Mouse (Mus musculus): Measurements from ENCODE around the gene Lrrc46. TPM values are rescaled to one million over a fixed set of nuclear protein-coding genes. Genes with fewer than 3 reads are reported as not detected.

Lrrc46 gene
- polyA plus RNA-seq, 1 experiment: 1.0 TPM

GRCm38 (mm10) chr11:97017696-97018582 is 23.3 kb downstream of the Lrrc46 start:
- TF ChIP-seq USF1 (IDR thresholded peaks at IDR 0.05; ENCODE audit: low read depth) (no peak), MAX (IDR thresholded peaks at IDR 0.05) (no peak), CTCF (IDR thresholded peaks at IDR 0.05; ENCODE audit: control insufficient read depth, insufficient read depth, insufficient read length) (no peak), MYOD1 (IDR thresholded peaks at IDR 0.05; ENCODE audit: control insufficient read depth, insufficient read length, low read depth) (no peak), FOSL1 (IDR thresholded peaks at IDR 0.05; ENCODE audit: insufficient read depth, low read length, poor library complexity, severe bottlenecking) (no peak), MYOG (IDR thresholded peaks at IDR 0.05; ENCODE audit: control insufficient read depth, extremely low read depth, insufficient read length) (no peak), CEBPB (IDR thresholded peaks at IDR 0.05; ENCODE audit: low read depth) (no peak)
- no peak overlapping the region for H3ac ChIP-seq (ENCODE audit: control insufficient read depth, insufficient read length, low read depth)
- H3K27me3 ChIP-seq (ENCODE audit: control insufficient read depth, insufficient read depth, insufficient read length): peaks cover 8% of the 10 kb centered on the region
- H3K79me2 ChIP-seq (ENCODE audit: control insufficient read depth, insufficient read depth): peaks cover 41% of the 10 kb centered on the region
- H3K36me3 ChIP-seq (ENCODE audit: control insufficient read depth, insufficient read depth): peaks cover 7% of the 10 kb centered on the region
- peak overlapping the region; percentile 55 for H3K4me3 ChIP-seq (ENCODE audit: insufficient read depth, poor library complexity, severe bottlenecking)
- H3K79me3 ChIP-seq (ENCODE audit: low read depth): peaks cover 9% of the 10 kb centered on the region

- no peaks in the 10 kb centered on the region for H3K36me3 ChIP-seq (ENCODE audit: control insufficient read depth, insufficient read depth)
These were observed 28.0 kb downstream of the Lrrc46 start, which contains the start of gene Sp6 for GRCm38 (mm10) chr11:97013121-97013670. TSS of gene Sp6 (plus strand) at chr11:97013394.

GRCm38 (mm10) chr11:97009198-97009790 is 31.9 kb downstream of the Lrrc46 start:
- no peak overlapping the region for H3K4me3 ChIP-seq (ENCODE audit: insufficient read depth, poor library complexity, severe bottlenecking)
- H3K79me2 ChIP-seq (ENCODE audit: control insufficient read depth, insufficient read depth): no peaks in the 10 kb centered on the region
- no peaks in the 10 kb centered on the region for H3K27me3 ChIP-seq (ENCODE audit: control insufficient read depth, insufficient read depth, insufficient read length)
- H3K79me3 ChIP-seq (ENCODE audit: low read depth): no peaks in the 10 kb centered on the region
- TF ChIP-seq FOSL1 (IDR thresholded peaks at IDR 0.05; ENCODE audit: insufficient read depth, low read length, poor library complexity, severe bottlenecking) (no peak), MYOD1 (IDR thresholded peaks at IDR 0.05; ENCODE audit: control insufficient read depth, insufficient read length, low read depth) (no peak), MAX (IDR thresholded peaks at IDR 0.05) (no peak), CEBPB (IDR thresholded peaks at IDR 0.05; ENCODE audit: low read depth) (no peak), CTCF (IDR thresholded peaks at IDR 0.05; ENCODE audit: control insufficient read depth, insufficient read depth, insufficient read length) (no peak), MYOG (IDR thresholded peaks at IDR 0.05; ENCODE audit: control insufficient read depth, extremely low read depth, insufficient read length) (no peak), USF1 (IDR thresholded peaks at IDR 0.05; ENCODE audit: low read depth) (no peak)
- no peak overlapping the region for H3ac ChIP-seq (ENCODE audit: control insufficient read depth, insufficient read length, low read depth)
- no peaks in the 10 kb centered on the region for H3K36me3 ChIP-seq (ENCODE audit: control insufficient read depth, insufficient read depth)

More at GRCm38 (mm10) chr11:97013121-97013670, 28.0 kb downstream of the Lrrc46 start, which contains the start of gene Sp6:
- no peak within 1 kb of the TSS for H3K4me3 ChIP-seq (ENCODE audit: insufficient read depth, poor library complexity, severe bottlenecking)
- no peaks in the 10 kb centered on the region for H3K79me2 ChIP-seq (ENCODE audit: control insufficient read depth, insufficient read depth)
- no peak within 1 kb of the TSS for H3ac ChIP-seq (ENCODE audit: control insufficient read depth, insufficient read length, low read depth)
- H3K79me3 ChIP-seq (ENCODE audit: low read depth): no peaks in the 10 kb centered on the region
- no peak for TF ChIP-seq USF1 (IDR thresholded peaks at IDR 0.05; ENCODE audit: low read depth)
- TF ChIP-seq FOSL1 (IDR thresholded peaks at IDR 0.05; ENCODE audit: insufficient read depth, low read length, poor library complexity, severe bottlenecking): no peak
- no peak for TF ChIP-seq MAX (IDR thresholded peaks at IDR 0.05)
- no peak for TF ChIP-seq CEBPB (IDR thresholded peaks at IDR 0.05; ENCODE audit: low read depth)
- no peak for TF ChIP-seq MYOG (IDR thresholded peaks at IDR 0.05; ENCODE audit: control insufficient read depth, extremely low read depth, insufficient read length)
- no peak for TF ChIP-seq CTCF (IDR thresholded peaks at IDR 0.05; ENCODE audit: control insufficient read depth, insufficient read depth, insufficient read length)
- no peak for TF ChIP-seq MYOD1 (IDR thresholded peaks at IDR 0.05; ENCODE audit: control insufficient read depth, insufficient read length, low read depth)
- H3K27me3 ChIP-seq (ENCODE audit: control insufficient read depth, insufficient read depth, insufficient read length): peaks cover 3% of the 10 kb centered on the region

GRCm38 (mm10) chr11:97007093-97007794 is 34.0 kb downstream of the Lrrc46 start:
- peak overlapping the region; percentile 42 for H3ac ChIP-seq (ENCODE audit: control insufficient read depth, insufficient read length, low read depth)
- H3K4me3 ChIP-seq (ENCODE audit: insufficient read depth, poor library complexity, severe bottlenecking): no peak overlapping the region
- TF ChIP-seq MYOD1 (IDR thresholded peaks at IDR 0.05; ENCODE audit: control insufficient read depth, insufficient read length, low read depth) (no peak), FOSL1 (IDR thresholded peaks at IDR 0.05; ENCODE audit: insufficient read depth, low read length, poor library complexity, severe bottlenecking) (peak; percentile 24), MAX (IDR thresholded peaks at IDR 0.05) (peak; percentile 93), CTCF (IDR thresholded peaks at IDR 0.05; ENCODE audit: control insufficient read depth, insufficient read depth, insufficient read length) (no peak), MYOG (IDR thresholded peaks at IDR 0.05; ENCODE audit: control insufficient read depth, extremely low read depth, insufficient read length) (no peak), USF1 (IDR thresholded peaks at IDR 0.05; ENCODE audit: low read depth) (no peak), CEBPB (IDR thresholded peaks at IDR 0.05; ENCODE audit: low read depth) (no peak)
- H3K79me2 ChIP-seq (ENCODE audit: control insufficient read depth, insufficient read depth): no peaks in the 10 kb centered on the region
- no peaks in the 10 kb centered on the region for H3K36me3 ChIP-seq (ENCODE audit: control insufficient read depth, insufficient read depth)
- H3K27me3 ChIP-seq (ENCODE audit: control insufficient read depth, insufficient read depth, insufficient read length): no peaks in the 10 kb centered on the region
- no peaks in the 10 kb centered on the region for H3K79me3 ChIP-seq (ENCODE audit: low read depth)

GRCm38 (mm10) chr11:97003170-97003569 is 38.0 kb downstream of the Lrrc46 start:
- Histone ChIP-seq H3ac (ENCODE audit: control insufficient read depth, insufficient read length, low read depth) (no peak overlapping the region), H3K79me2 (ENCODE audit: control insufficient read depth, insufficient read depth) (no peaks in the 10 kb centered on the region), H3K4me3 (ENCODE audit: insufficient read depth, poor library complexity, severe bottlenecking) (no peak overlapping the region), H3K79me3 (ENCODE audit: low read depth) (no peaks in the 10 kb centered on the region), H3K36me3 (ENCODE audit: control insufficient read depth, insufficient read depth) (no peaks in the 10 kb centered on the region), H3K27me3 (ENCODE audit: control insufficient read depth, insufficient read depth, insufficient read length) (no peaks in the 10 kb centered on the region)
- TF ChIP-seq MYOG (IDR thresholded peaks at IDR 0.05; ENCODE audit: control insufficient read depth, extremely low read depth, insufficient read length): no peak
- TF ChIP-seq FOSL1 (IDR thresholded peaks at IDR 0.05; ENCODE audit: insufficient read depth, low read length, poor library complexity, severe bottlenecking): no peak
- no peak for TF ChIP-seq MYOD1 (IDR thresholded peaks at IDR 0.05; ENCODE audit: control insufficient read depth, insufficient read length, low read depth)
- TF ChIP-seq USF1 (IDR thresholded peaks at IDR 0.05; ENCODE audit: low read depth): no peak
- TF ChIP-seq CTCF (IDR thresholded peaks at IDR 0.05; ENCODE audit: control insufficient read depth, insufficient read depth, insufficient read length): no peak
- TF ChIP-seq CEBPB (IDR thresholded peaks at IDR 0.05; ENCODE audit: low read depth): no peak
- TF ChIP-seq MAX (IDR thresholded peaks at IDR 0.05): no peak

All from C2C12 (cell line).